Mouse (Mus musculus) CD8-positive naive resting alpha-beta T cell, adult 2 months (primary cell): ENCODE data around the gene Cyp2d34.

ENCODE experiments used
- DNase-seq, 2 experiments: peaks; one replicate each; pipeline ENCODE4 v3.0.0; 2022; ENCODE audit warnings: low read depth in 2 of 2, low spot score in 2 of 2

Gene Cyp2d34

DNA sequence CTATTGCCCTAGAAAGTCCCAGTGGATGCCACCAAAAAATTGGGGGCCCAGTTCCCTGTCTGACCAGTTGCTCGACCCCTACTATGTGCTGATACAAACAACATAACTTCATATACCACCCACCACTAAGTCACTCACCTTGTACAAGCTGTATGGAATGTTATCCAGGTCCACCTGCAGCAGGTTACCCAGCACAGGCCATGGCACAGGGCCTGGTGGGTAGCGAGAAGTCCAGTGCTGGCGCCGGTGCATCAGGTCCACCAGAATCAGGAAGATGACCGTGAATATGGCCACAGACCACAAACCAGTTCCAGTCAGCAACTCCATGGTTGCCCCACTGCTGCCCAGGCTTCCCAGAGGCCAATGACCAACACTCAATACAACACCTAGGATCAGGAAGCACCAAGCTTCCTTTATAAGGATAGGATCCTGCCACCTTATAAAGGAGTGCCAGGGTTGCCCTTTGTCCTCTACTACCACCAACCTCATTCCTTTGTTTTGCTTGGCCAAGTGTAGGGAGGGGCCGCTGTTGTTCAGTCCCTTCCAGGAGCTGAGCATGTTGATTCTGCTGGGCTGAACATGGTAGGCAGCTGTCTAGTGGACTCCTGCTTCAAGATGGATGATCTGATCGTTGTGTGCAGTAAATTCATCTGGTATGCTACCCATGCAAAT lies at the start of gene Cyp2d34:
Gene Cyp2d34 (minus strand): TSS at position 416 of the 672 bp plus-strand sequence.
- DNase-seq, result no peak

DNA sequence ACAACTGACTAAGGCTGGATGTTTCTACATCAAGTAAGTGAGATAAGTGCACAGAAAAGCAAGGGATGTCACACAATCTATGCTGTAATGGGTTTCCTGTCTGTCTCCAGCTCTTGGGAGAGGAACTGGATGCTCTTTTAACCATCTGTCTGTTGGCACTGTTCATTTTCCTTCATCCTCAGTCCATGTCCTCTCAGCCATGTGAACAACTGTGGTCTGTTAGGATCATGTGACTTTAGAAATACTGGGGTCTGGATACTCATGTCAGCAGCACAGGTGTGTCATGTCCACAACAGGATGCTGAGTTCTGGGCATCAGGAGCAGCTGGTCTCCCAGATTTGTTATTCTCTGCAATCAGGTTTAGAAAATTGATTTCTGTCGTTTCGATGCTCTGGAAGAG lies 35.6 kb upstream of the Cyp2d34 start:
- DNase-seq, result no peak

DNA sequence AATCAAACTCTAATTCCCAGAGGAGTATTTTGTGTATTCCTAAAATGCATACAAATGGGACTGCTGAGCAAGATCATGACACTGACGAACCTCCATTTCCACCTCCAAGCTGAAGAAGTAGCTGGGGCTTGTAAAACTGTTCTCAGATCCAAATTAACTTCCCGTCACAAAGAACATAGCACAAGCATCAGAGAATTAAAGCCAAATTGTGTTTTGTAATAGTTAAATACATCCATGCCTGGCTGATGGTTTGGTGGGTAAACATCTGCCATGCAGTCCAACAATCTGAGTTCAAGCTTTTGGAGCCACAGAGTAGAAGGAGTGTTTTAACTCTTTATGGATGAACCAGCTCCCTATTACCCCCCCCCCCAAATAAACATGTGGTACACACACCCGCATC lies 23.6 kb upstream of the Cyp2d34 start:
- no peak for DNase-seq

DNA sequence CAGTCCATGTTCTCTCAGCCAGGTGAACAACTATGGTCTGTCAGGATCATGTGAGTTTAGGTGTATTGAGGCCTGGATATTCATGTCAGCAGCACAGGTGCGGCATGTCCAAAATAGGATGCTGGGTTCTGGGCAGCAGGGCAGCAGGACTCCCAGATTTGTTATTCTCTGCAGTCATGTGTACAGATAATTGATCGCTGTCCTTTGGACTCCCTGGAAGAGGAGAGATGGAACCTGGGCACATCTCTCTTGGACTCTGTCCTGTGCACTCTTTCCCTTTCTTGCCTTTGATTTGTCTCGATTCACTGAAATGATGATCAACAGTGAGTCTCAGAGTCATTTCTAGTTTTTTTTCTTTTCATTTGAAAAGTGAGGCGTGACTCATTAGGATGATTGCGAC lies 23.0 kb upstream of the Cyp2d34 start:
- DNase-seq, result no peak

DNA sequence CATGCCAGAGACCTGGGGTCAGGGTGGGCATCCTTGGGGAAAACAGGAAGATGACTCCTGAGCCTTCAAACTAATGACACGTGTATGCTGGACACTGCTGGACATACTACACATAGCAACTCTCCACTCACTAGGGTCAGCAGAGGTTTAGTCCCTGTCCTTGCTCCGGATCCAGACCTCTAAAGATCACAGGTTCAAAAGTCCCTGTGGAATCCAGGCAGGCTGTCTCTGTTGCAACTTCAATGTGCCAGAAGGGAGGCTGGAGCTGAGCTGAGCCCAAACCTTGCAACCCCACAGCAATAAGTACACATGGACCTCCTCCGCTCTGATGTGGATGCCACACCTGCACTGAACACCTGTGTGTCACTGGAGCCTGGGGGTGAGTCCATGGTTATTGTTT lies 22.0 kb upstream of the Cyp2d34 start:
- no peak for DNase-seq

DNA sequence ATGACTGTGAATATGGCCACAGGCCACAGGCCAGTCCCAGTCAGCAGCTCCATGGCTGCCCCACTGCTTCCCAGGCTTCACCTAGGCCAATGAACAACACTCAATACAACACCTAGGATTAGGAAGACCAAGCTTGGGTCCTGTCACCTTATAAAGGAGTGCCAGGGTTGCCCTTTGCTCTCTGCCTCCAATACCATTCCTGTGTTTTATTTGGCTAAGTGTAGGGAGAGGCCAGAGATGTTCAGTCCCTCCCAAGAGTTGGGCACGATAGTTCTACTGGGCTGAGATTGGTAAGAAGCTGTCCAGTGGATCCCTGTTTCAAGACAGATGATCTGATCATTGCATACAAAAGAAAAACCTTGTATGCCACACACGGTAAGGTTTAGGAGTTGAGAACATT lies 21.2 kb upstream of the Cyp2d34 start:
- no peak for DNase-seq

DNA sequence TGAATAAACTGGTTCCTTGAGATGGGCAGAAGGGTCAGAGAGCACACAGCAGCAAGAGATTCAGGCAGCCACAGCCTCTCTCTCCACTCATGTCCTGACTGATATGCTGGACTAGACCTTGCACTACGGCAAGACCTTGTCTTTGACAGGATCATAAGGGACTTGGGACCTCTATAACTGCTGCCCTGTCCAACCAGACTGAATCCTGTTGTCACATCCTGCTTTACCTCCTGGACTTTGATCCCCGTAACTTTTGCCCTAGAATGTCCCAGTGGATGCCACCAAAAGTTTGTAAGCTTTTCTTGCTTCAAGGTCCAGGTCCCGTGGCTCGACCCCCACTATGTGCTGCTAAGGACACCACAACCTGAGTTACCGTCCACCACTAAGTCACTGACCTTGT lies 20.6 kb upstream of the Cyp2d34 start:
- no peak for DNase-seq

DNA sequence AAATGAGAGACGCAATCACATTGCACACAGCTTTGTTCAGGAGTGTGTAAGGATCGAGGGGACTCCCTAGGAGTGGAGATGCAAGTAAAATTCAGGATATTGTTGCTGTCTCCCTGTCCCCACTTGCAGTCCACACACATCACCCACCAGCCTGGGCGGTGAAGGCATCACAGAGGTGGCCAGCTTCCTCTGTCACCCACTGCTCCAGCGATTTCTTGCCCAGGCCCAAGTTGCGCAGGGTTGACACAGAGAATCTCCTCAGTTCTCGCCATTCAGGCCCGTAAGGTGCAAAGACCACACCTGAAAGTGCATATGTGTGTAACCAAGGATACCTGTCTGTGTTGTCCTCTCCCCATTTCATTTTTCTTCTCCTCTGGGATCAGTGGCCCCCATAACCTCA lies 19.5 kb upstream of the Cyp2d34 start:
- DNase-seq, result no peak

DNA sequence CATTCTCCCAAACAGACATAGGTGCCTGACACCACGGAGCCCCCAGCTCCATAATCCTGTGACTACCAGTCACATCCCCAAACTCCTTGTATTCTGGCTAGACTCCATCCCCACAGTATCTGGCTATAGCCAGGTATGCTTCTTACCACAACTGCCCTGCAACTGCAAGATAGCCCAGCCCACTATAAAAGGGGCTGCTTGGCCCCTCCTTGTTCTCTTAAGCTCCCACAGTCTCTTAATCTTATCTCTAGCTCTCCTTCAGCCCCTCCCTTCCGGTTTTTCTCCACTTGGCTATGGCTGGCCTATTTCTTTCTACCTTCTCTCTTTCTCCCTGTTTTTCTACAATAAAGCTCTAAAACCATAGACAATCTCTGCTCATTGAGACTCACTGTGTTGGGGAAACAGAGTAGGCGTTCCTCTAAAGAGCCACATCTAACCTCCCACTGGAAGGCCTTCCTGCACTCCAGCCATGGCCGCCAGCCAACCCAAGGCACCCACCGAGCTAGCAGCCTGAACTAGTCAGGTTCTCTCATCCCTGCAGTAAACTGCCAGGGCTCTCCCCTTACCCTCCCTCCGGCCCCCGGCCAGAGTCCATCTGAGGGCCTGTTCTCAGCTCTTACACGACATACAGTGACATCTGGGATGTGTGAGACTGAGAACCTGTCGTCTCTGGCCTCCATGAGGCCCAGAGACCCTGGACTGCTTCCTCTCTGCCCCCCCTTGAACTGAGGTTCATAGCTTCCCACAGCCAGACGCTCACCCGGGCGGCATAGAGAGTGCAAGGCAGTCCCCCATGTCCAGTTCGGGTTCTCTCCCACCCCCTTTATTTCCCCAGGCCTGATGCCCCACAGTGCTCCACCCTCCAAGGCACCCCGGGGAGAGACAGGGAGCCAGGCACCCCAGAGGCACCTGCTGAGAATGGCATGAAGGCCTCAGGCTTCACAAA lies 16.7 kb upstream of the Cyp2d34 start:
- no peak for DNase-seq

DNA sequence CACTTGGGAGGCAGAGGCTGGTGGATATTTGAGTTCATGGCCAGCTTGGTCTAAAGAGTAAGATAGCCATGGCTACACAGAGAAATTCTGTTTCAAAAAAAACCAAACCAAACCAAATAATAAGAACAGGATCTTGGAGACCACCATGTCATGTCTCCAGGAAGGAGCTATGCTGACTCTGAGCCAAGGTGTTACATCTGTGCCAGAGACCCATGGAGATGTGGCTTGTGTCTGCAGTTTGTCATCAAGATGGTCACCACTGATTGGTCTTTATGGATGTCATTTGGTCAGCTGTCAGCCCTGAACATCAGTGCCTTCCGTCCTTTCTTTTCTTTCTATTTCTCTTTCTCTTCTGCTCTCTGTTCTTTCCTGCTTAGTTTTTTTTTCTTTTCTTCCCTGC lies 14.2 kb upstream of the Cyp2d34 start:
- no peak for DNase-seq

DNA sequence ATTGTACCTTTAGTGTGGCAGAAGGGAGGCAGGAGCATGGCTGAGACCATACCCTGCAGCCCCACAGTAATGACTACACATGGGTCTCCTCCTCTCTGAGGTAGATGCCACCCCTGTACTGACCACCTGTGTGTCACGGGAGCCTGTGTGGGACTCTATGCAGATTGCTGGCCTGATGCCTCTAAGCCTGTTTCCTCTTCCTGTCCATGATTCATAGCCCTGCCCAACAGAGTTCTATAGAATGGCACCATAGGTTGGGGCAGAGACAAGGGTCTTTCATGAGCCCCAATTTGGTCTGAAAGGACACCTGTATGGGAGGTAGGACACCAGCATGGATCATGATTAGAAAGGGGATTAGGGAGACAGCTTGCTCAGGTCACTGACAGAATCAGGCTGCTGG lies 1.2 kb upstream of the Cyp2d34 start:
- no peak for DNase-seq

DNA sequence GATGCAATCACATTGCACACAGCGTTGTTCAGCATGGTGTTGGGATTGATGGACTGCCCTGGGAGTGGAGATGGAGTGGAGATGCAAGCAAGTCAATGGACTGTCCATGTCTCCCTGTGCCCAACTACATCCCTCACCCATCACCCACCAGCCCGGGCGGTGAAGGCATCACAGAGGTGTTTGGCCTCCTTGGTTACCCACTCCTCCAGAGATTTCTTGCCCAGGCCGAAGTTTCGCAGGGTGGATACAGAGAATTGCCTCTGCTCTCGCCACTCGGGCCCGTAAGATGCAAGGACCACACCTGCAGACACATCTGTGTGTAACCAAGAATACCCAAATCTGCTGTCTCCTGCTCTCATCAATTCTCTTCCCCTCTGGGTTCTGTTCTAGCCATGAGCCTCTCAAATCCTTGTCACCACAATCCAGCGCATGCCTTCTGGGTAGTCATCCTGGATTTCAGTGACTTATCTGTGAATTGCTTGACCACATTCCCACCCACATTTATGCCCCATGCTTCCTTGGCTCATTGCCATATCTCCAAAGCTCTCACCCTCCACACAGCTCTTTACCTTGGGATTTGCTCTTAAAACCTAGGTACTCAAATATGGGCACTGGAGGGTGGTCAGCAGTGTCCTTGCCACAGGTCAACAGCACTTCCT lies 2.3 kb downstream of the Cyp2d34 start:
- DNase-seq, result no peak

DNA sequence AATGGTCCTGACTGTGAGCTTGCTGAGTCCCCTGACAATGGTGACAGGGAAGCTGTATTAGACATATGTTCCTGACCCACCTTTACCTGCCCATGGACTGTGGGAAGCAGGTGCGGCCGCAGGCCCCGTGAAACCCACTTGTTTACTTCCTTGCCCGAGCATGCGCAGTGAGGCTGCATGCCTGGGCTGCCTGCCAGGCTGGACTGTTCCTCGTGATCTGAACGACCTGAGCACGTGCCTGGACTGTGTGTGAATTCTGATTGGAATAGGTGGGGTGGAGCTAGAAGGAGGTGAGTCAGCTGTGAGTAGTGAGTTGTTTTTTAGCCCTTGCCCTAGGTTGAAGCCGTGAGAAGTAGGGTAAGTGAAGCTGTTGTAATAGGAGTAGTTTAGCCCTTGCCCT lies 38.1 kb downstream of the Cyp2d34 start:
- no peak for DNase-seq

DNA sequence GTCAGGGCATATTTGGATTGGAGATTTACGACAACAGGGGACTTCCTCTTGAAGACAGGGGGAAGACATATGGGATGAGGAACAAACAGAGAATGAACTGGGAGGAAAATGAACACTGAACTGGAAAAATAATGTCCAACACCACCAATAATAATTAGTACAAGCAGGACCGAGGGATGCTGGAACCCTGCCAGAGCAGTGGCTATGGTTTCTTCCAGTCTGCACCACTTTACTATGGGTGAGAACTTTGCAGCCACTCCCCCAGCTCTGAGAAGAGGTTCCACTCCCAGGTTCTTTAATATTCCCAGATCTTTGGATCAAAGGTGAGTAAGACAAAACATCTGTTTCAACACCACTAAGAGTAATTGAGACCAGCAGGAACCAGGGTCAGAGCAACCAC lies 41.7 kb downstream of the Cyp2d34 start:
- DNase-seq, result no peak

DNA sequence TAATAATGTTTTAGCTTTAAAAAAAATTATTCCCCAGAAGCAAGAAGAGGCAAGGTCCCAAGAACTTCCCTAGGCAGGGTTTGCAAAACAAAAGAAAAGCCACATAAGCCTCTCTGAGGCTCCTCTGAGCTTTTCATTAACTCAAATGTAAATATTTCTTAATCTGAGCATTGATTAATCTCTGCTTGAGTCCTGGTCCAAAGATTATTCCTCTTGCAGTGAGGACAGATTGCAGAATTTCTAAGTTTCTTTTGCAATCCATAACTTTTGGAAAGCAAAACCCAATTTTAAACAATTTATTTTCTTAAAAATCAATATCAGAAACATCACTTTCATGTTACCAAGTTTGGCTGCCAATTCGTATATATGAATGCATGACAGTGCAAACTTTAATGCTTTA lies 47.9 kb downstream of the Cyp2d34 start:
- no peak for DNase-seq
